Mouse (Mus musculus) spleen, postnatal 36 days (tissue): ENCODE results near the gene Zfp53.
A peak's percentile ranks its signal among the peaks of the same experiment; 100 is the strongest.
"Not testable (repeated sequence)": the region's sequence is repeated elsewhere in the genome, so short reads cannot be mapped to it uniquely, and the experiment has no call there.

Experiments
- DNase-seq, 2 experiments: peaks; one replicate each; pipeline ENCODE4 v3.0.0; 2022; ENCODE audit warnings: low spot score in 2 of 2, mixed read lengths in 1 of 2

The Zfp53 gene

GRCm38 (mm10) chr17:21488760-21489499, at the start of gene Zfp53:
Zfp53 (plus strand) TSS chr17:21488998.
- DNase-seq = peak; percentile 90 to 91

DNA sequence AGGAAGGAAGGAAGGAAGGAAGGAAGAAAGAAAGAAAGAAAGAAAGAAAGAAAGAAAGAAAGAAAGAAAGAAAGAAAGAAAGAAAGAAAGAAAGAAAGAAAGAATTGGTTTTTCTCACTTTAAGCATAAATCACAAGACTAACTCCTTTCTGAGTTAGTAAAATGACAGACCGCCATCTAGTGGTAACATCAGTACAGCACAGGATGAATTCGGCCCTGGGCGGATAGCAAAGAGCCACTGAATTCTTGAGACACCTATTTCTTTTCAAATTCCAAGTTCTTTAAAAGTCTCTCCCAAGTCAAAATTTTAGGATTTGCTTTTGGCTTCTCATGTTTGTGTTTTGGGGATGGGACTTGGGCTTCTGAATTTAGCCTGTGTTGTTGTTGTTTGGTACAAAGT, 39.1 kb upstream of the Zfp53 start:
- DNase-seq = peak; percentile 72 to 83

- peak; percentile 95 for DNase-seq
Measured at GRCm38 (mm10) chr17:21450138-21450704, 38.6 kb upstream of the Zfp53 start, which contains the start of gene Zfp51. Zfp51 (plus strand) TSS chr17:21450374.

DNA sequence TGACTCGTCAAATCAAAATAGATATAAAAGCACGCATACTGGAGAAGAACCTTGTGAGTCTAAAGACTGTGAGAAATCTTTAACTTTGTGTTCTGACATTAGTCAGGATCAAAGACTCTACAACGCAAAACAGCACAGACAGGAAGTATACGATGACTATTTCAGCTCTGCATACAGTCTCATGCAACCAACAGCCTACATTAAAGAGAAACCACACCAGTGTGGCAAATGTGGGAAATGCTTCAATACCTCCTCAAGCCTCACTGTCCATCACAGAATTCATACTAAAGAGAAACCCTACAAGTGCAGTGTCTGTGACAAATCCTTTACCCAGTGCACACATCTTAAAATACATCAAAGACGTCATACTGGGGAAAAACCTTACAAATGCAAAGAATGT, 25.2 kb upstream of the Zfp53 start:
- DNase-seq = peak in 1 of 2 experiments; percentile 10

GRCm38 (mm10) chr17:21472032-21472652, 16.7 kb upstream of the Zfp53 start:
- DNase-seq = no peak

- DNase-seq = no peak
Measured at GRCm38 (mm10) chr17:21472653-21473307, 16.0 kb upstream of the Zfp53 start.

- no peak for DNase-seq
Measured at GRCm38 (mm10) chr17:21473362-21474190, 15.2 kb upstream of the Zfp53 start.

DNA sequence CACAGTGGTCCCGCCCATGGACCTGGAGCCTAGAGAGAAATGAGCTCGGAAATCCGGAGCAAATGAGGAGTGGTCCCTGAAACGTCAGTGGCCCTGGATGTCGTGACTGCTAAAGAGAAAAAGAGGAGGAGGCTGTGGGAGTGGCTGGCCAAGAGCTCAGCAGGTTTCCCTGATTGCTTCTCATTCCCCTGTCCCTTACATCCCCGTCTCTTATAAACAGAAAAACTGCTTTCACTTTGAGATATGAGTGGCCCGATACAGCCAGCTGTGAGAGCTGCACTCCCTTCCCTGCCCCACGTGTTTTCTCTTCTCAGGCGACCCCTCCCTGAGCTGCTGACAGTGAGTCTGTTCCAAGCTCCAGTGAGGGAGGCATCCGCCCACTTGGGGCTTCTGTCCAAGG, 14.1 kb upstream of the Zfp53 start:
- DNase-seq = not testable (repeated sequence)

DNA sequence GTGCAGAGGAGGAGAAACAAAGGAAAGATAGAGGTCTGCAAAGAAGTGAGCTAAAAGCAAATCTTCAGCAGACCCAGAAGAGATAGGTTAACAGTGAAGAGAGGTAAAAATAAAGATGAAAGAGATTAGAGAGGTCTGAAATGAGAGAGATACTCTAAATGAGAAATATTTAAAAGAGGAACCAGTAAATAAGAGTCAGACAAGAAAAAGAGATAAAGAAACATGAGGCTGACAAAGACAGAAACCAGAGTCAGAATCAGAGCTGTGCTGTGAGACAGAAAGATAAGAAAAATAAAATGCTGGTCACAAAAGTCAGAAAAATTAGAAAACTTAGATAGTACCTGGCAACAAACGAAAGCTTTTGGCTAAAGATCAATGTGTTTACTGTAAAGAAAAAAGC, 13.5 kb upstream of the Zfp53 start:
- not testable (repeated sequence) for DNase-seq

- not testable (repeated sequence) for DNase-seq
Measured at GRCm38 (mm10) chr17:21476351-21476750, 12.4 kb upstream of the Zfp53 start.

GRCm38 (mm10) chr17:21478103-21478777, 10.6 kb upstream of the Zfp53 start:
- not testable (repeated sequence) for DNase-seq

GRCm38 (mm10) chr17:21489500-21490001, 753 bp downstream of the Zfp53 start:
- no peak for DNase-seq

DNA sequence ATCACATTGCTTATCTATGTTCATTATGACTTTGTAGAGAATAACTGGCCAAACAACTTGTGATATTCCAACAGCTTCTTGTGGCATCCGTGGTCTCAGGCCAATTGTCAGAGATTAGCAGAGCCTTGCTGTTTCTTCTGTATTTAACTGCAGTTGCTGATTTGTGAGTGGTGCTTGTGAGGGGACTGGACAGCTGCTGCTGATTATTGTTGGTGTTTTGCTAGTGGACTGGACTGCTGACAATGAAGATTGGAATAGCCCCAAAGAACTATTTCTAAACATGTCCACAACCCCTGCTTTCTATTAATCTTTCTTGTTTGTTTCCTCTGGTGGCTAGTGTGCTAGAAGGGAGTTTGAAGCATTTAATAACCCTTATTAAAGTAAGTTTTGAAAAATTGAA, 12.6 kb downstream of the Zfp53 start:
- no peak for DNase-seq

DNA sequence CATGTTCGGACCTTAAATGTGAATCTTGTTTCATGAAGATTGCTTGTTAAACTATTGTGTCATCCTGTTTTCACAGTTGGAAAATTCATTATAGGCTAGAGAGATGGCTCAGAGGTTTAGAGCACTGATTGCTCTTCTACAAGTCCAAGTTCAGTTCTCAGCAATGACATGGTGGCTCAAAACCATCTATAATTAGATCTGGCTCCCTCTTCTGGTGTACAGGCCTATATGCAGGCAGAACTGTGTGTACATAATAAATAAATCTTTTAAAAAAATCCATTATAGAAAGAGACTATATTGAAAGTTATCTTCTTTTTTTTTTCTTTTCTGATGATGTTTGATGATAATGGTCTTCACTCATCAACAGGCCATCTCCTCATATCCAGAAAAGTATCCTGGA, 15.7 kb downstream of the Zfp53 start:
- DNase-seq = no peak

DNA sequence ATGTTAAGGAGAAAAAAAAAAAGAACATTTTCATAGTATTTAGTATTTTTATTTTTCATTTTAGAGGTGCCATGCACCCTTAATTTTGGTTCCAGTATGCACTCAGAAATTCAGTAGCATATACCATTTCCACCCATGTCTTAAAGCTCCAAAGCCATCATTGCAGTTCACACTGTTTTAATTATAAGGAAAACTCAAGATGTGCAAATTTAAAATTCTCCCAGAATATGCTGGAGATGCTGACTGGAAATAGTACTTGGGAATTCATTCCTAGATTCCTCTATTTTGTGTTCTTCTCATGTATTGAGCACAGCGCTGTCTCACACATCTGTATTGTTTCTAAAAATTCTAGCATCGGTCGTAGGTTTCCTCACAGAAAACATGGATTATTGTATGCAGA, 17.5 kb downstream of the Zfp53 start:
- no peak for DNase-seq

GRCm38 (mm10) chr17:21509756-21510155, 21.0 kb downstream of the Zfp53 start:
- DNase-seq = no peak

DNA sequence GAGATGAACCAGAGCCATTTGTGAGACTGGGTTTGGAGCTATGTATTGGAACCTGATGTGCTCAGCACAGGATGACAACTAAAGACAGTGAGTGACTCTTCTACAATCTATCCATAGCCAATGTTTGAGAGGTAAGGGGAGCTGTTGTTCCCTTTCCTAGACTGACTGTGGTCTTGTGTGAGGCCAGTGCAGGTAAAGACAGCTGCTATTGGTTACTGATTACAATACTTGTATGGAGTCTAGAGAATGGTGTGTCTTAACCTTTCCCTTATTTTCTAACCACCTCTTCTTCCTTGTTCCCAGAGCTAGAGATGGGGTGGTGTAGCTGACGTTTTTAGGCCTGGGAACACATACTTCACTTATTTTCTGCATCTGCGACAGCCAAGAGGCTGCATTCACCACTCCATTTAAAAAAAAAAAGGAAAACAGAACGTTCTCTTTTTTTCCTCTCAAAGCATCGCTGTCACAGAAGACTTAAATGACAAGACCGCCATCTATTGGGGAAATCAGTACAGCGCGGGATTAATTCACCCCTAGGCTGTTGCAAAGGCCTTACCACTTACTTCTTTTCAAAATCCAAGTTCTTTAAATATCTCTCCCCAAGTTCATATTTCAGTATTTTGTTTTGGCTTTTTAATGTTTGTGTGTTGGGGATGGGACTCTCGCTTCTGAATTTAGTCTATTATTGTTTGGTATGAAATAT, 26.8 kb downstream of the Zfp53 start:
- peak; percentile 60 to 61 for DNase-seq

DNA sequence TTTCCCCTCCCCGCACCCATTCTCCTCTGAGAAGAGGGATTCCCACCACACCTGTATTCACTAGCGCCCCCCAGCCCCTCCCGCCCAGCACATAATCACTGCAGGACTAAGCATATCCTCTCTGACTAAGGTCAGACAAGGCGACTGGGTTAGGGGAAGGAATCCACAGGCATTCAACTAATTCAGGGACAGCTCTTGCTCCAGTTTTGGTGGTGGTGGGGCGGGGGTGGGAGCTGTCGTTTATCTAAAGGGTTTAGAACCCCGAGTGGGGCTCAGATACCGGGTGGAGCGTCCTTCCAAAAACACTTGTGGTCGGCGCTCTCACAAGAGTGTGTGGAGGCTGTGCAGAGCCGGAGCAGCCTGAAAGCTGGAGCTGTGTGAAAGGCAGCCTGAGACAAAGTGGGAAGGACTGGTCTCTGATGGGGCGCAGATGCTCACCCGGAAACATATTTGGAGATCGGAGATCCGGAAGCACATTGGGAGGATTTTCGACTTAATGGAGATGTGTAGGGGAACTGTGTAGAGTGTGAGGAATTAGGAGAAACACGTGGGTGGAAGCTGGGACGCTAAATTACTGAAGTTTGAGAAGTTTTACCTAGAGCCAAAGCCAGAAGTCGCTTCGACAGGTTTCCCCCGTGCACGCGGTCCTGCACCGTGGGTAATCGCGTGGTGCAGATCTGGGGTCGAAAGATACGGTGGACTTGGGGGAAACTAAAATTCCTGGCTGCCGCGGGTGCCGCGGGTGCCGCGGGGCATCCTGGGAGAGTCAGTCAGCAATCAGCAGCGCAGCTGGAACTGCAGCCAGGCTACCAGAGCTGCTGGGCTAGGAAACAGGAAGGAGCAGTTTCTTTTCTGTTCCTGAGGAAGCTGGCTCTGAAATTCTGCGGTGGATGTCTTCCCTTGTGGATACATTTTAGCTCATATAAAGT, 27.7 kb downstream of the Zfp53 start:
- DNase-seq = peak; percentile 45 to 48

DNA sequence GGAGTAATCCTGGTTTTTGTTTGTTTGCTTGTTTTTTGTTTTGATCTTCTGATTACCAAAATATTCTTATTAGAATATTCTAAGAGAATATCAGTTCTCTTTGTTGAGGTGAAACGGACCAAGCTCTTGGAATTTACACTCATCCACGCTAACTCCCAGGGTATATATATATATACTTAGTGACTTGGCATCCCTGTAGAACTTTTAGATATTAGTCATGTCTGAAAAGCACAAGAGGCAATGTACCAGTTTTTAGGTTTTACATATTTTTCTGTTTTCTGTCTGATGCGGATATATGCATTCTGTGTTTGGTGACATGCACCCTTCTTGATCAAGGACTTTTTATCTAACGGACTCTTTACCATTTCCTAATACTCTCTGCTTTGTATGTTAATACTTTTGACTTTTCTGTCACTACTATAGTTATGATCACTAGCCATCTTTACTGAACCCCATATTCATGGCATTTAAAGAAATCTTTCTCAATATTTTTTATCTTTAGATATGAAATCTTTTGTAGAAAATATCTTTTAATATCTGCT, 28.4 kb downstream of the Zfp53 start:
- DNase-seq = no peak
